Mouse (Mus musculus): ENCODE results near the gene Btbd35f6. TPM values are rescaled to one million over a fixed set of nuclear protein-coding genes. Genes with fewer than 3 reads are reported as not detected.

The Btbd35f6 gene
- polyA plus RNA-seq (2015; fragmentation: Illumina TruSeq; extraction: RNeasy Lipid Tissue Mini Kit (QIAGEN cat#74804); ENCODE audit: low read depth, low replicate concordance) = not detected

GRCm38 (mm10) chrX:33956440-33956839 is at the start of gene Btbd35f6:
TSS of gene Btbd35f6 (minus strand) at chrX:33956540.

DNA sequence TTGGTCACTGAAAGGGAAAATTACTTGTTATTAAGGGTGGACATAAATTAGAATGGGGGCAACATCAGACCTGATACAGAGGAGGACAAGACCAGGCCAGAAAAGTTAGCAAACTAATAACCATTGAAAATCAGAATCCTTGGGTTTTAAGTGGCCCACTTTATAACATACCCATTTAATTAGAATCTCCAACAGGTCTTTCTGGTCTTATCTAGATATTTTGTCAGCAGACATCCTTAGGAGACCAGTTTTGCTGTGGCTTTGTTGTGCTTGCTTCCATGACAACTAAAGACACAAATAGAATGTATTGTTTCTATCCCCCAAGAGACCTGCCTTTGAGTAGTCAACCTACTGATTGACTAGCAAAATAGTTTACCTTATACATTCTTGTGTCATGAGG is 30.4 kb upstream of the Btbd35f6 start, which contains the start of gene Gm21870:
Gene Gm21870 (minus strand): TSS at position 101 of the 400 bp plus-strand sequence.

Other genes starting within 250 kb of the Btbd35f6 start
- gene Gm21870, start 30.3 kb upstream of the Btbd35f6 start, polyA plus RNA-seq (2015; fragmentation: Illumina TruSeq; extraction: RNeasy Lipid Tissue Mini Kit (QIAGEN cat#74804); ENCODE audit: low read depth, low replicate concordance) = not detected
- gene Btbd35f9, start 205.0 kb upstream of the Btbd35f6 start, polyA plus RNA-seq (2015; fragmentation: Illumina TruSeq; extraction: RNeasy Lipid Tissue Mini Kit (QIAGEN cat#74804); ENCODE audit: low read depth, low replicate concordance) = not detected